Mouse (Mus musculus) layer of hippocampus, postnatal 36 days (tissue): ENCODE measurements at regions not wholly inside any gene's neighbourhood (a gene's known extent, or its start where the extent isn't known, plus 50 kb on each side); places are given as distances from the start of the nearest gene placed in this dataset.

ENCODE experiments used
- DNase-seq, 2 experiments: peaks; one replicate each; pipeline ENCODE4 v3.0.0; 2022

- DNase-seq, result no peak
These were observed 343.3 kb downstream of the Gpam start for GRCm38 (mm10) chr19:54783729-54784128.

- no peak for DNase-seq
These were observed 369.3 kb downstream of the Gpam start for GRCm38 (mm10) chr19:54757761-54758160.

- DNase-seq, result peak; percentile 15 to 25
These were observed 370.3 kb downstream of the Gpam start for GRCm38 (mm10) chr19:54756681-54757257.

- no peak for DNase-seq
These were observed 371.6 kb downstream of the Gpam start for GRCm38 (mm10) chr19:54755451-54755850.

DNA sequence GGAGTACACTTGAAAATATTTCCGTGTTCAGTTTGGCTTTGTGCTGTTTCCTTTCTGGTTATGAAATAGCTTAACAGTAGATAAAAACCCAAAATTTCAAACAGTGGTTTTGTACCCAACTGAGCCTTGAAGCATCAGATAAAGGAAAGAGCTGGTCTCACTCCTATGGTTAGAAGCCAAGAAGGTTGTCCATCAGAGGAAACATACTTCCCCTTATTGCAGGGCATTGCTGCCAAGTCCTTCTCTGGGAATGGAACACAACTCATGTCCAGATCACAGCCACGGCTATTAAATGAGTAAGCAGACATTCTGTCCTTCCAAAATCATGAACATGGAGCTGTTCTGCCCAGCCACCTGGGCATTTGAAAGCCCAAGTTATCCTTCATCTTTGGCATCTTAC is 393.1 kb downstream of the Gpam start:
- no peak for DNase-seq

DNA sequence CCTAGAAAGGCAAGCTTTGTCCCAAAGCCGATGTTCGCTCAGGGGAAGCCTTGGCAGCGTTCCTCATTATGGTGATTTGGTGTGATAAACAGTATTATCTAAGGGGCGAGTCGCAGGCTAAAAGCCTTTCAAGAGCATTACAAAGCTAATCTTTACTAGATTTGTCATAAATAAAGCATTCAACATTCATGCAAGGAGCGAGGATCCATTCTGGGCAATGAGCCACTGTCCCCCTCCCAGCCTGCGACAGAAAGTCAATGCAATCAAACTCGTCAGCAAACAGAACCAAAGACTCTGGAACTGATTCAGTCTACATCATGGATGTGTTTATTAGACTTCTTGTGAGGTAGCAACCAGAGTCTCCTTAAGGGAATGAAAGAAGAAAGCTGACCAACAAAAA is 395.3 kb downstream of the Gpam start:
- DNase-seq, result no peak

GRCm38 (mm10) chr19:54731315-54731714 is 395.7 kb downstream of the Gpam start:
- no peak for DNase-seq

DNA sequence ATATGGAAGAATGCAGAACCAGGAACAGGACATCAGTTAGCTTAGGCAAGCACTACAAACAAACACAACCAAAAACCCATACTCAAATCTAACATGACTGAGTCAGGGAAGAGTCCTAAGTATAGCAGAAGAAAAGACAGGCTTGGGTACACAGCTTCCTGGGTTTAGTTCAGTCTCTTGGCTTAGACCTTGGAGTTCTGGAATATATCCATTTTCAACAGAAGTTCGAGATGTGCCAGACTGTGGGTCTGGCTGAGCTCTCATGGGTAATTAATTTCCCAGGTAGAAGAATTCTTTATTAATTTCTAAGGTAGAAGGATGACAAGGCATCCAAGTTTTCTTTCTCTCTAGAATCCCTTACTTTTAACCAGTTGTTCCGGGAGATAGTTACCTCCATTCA is 396.2 kb downstream of the Gpam start:
- DNase-seq, result no peak

- no peak for DNase-seq
These were observed 396.7 kb downstream of the Gpam start for GRCm38 (mm10) chr19:54730296-54730695.

GRCm38 (mm10) chr19:54722091-54722490 is 404.9 kb downstream of the Gpam start:
- DNase-seq, result no peak

DNA sequence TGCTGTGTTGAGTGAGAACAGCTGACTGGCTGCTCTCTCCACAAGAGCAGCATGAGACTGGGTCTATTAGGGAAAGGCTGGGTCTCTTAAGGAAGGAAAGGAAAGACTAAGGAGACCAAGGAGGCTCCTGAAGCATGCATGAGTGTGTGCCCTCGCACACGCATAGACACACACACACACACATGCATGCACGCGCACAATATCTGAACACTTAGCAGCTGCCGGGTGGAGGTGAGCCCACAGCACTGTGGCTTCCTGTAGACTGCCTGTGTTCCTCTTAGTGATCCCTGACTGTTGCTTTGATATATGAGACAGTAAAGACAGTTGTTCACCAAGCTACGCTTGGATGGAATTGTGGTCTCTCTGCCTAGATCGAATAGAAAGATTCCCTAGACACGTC is 429.6 kb downstream of the Gpam start:
- DNase-seq, result no peak

GRCm38 (mm10) chr19:54693714-54694113 is 433.3 kb downstream of the Gpam start:
- DNase-seq, result no peak

- DNase-seq, result no peak
These were observed 433.9 kb downstream of the Gpam start for GRCm38 (mm10) chr19:54693094-54693493.

DNA sequence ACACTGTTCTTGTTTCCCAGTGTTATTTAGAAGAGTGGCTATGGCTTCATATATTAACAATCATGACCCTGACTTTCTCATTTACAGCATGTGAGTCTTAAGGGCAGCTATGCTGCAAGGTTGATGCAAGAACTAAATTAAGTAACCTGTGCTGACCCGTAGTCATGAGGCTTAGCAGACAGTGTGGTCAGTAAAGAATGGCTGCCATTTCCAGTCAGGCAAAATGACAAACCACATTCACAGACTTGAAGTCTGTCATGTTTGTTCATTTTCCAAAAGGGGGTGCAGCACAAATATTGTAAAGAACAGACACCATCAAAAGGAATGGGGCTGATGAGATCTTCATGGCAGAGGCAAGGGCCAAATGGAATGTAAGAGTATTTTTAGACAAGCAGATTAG is 435.2 kb downstream of the Gpam start:
- DNase-seq, result no peak

- no peak for DNase-seq
These were observed 438.4 kb downstream of the Gpam start for GRCm38 (mm10) chr19:54688630-54689029.

GRCm38 (mm10) chr19:54685147-54685546 is 441.9 kb downstream of the Gpam start:
- no peak for DNase-seq
